Mouse (Mus musculus) mouse embryonic stem cell (cell line): Measurements from ENCODE around the gene 1700049E17Rik2.
"Not testable (repeated sequence)": the region's sequence is repeated elsewhere in the genome, so short reads cannot be mapped to it uniquely, and the experiment has no call there.

Experiments
- in situ Hi-C, 2 experiments: fragments of 300-500 bp; cut with MboI; formaldehyde crosslinking; loops; 1 replicate in 1 of 2; 3 replicates in 1 of 2; pipeline ENCODE4 v1.14.3; 2019 to 2020; ENCODE audit warnings: low sequenced_read_pairs in 2 of 2, low pct_unique_long_range_greater_than_20kb in 1 of 2, mixed read lengths in 1 of 2; ENCODE audit not compliant: unreplicated experiment in 1 of 2

1700049E17Rik2 gene

GRCm38 (mm10) chr14:41572911-41573310, at the start of gene 1700049E17Rik2:
Gene 1700049E17Rik2, plus strand, starts transcription at chr14:41573211.
- in situ Hi-C loops, result not testable (repeated sequence)

- in situ Hi-C loops, result not testable (repeated sequence)
Measured at GRCm38 (mm10) chr14:41524695-41525094, 48.3 kb upstream of the 1700049E17Rik2 start.

GRCm38 (mm10) chr14:41555483-41555882, 17.5 kb upstream of the 1700049E17Rik2 start, which contains the start of gene Gm7970:
Gene Gm7970, minus strand, starts transcription at chr14:41555583.
- in situ Hi-C loops, result not testable (repeated sequence)

- in situ Hi-C loops, result not testable (repeated sequence)
Measured at GRCm38 (mm10) chr14:41586346-41586745, 13.3 kb downstream of the 1700049E17Rik2 start.

- in situ Hi-C loops, result not testable (repeated sequence)
Measured at GRCm38 (mm10) chr14:41600935-41601334, 27.9 kb downstream of the 1700049E17Rik2 start.

- in situ Hi-C loops, result not testable (repeated sequence)
Measured at GRCm38 (mm10) chr14:41610690-41611089, 37.7 kb downstream of the 1700049E17Rik2 start.

GRCm38 (mm10) chr14:41622535-41622934, 49.5 kb downstream of the 1700049E17Rik2 start:
- in situ Hi-C loops, result not testable (repeated sequence)

GRCm38 (mm10) chr14:41624512-41624911, 51.5 kb downstream of the 1700049E17Rik2 start, which contains the start of gene Gm3072:
Gene Gm3072, minus strand, starts transcription at chr14:41624612.
- in situ Hi-C loops, result not testable (repeated sequence)

- in situ Hi-C loops, result not testable (repeated sequence)
Measured at GRCm38 (mm10) chr14:41630144-41630543, 57.1 kb downstream of the 1700049E17Rik2 start.
